Mouse (Mus musculus): ENCODE data around the gene Pnmal1.

DNA sequence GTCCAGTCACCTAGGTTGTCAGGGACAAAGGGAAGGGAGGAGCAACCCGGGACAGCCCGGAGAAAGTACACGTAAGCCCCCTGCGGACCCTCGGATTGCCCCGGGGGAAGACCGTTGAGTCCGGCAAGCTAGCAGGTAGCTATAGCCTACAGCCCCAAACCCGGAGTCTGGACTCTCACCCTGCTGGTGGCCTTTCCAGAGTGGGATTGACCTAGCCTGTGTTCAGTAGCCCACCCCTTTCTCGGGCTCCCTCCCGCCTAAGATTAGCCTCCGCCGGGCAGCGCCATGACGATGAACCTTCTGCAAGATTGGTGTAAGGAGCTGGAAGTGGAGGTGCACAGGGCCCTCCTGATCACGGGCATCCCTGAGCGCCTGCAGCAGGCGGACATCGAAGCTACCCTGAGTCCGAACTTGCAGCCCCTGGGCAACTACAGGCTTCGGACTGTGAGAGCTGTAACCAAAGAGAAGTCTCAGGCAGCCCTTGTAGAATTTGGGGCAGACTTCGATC, 14.6 kb upstream of the Pnmal1 start:
- TF ChIP-seq CTCF (IDR thresholded peaks at IDR 0.05; ENCODE audit: low read depth), result no peak
- no peak for TF ChIP-seq EP300 (IDR thresholded peaks at IDR 0.05; ENCODE audit: low read depth)
